Mouse (Mus musculus): ENCODE measurements around the gene Sema6d.

- TF ChIP-seq POLR2A (IDR thresholded peaks at IDR 0.05; ENCODE audit: borderline replicate concordance, extremely low read depth, insufficient read depth, insufficient read length, poor library complexity, severe bottlenecking): no peak
- TF ChIP-seq CTCF (IDR thresholded peaks at IDR 0.05; ENCODE audit: borderline replicate concordance, extremely low read depth, insufficient read depth, insufficient read length): no peak
These were observed 528.3 kb downstream of the Sema6d start for GRCm38 (mm10) chr2:124618091-124618490.

All from brain, embryonic 14.5 days (tissue).